Mouse (Mus musculus) ES-Bruce4 (cell line): ENCODE measurements around the gene Sh2d4b. TPM values are rescaled to one million over a fixed set of nuclear protein-coding genes. Genes with fewer than 3 reads are reported as not detected.

Experiments
- H3K27ac ChIP-seq: 2 replicates; pipeline ENCODE4 v1.5.1; 2012; ENCODE audit warnings: low read length, inconsistent platforms; ENCODE audit not compliant: insufficient read depth
- H3K27me3 ChIP-seq: 2 replicates; pipeline ENCODE4 v1.6.1; 2012; ENCODE audit warnings: mild to moderate bottlenecking, low read length, inconsistent platforms; ENCODE audit not compliant: control insufficient read depth, poor library complexity, insufficient read depth, severe bottlenecking
- H3K36me3 ChIP-seq: 2 replicates; pipeline ENCODE4 v1.6.1; 2012; ENCODE audit warnings: inconsistent platforms, mild to moderate bottlenecking, low read length, moderate library complexity; ENCODE audit not compliant: control insufficient read depth, poor library complexity, insufficient read depth, severe bottlenecking
- H3K4me1 ChIP-seq: one replicate; pipeline ENCODE4 v1.8.1; 2011; ENCODE audit warnings: low read length; ENCODE audit not compliant: control insufficient read depth, insufficient read depth
- H3K4me3 ChIP-seq: 2 replicates; pipeline ENCODE4 v1.5.1; 2011; ENCODE audit warnings: low read depth, mild to moderate bottlenecking, low read length
- H3K9ac ChIP-seq: 2 replicates; pipeline ENCODE4 v1.6.1; 2012; ENCODE audit warnings: low read depth, mild to moderate bottlenecking, inconsistent platforms; ENCODE audit not compliant: poor library complexity, severe bottlenecking
- H3K9me3 ChIP-seq: replicated peaks from 2 replicates; pipeline ENCODE4 v1.6.1; 2012; ENCODE audit warnings: mild to moderate bottlenecking, low read length, inconsistent platforms; ENCODE audit not compliant: control insufficient read depth, poor library complexity, insufficient read depth, severe bottlenecking
- CTCF ChIP-seq: IDR thresholded peaks from one replicate; pipeline ENCODE4 v1.8.1; 2011; ENCODE audit warnings: low read depth, low read length
- EP300 ChIP-seq: IDR thresholded peaks from 2 replicates; pipeline ENCODE4 v1.6.1; 2011; ENCODE audit warnings: low read depth, low read length; ENCODE audit not compliant: insufficient read depth
- POLR2A ChIP-seq: IDR thresholded peaks from one replicate; pipeline ENCODE4 v1.8.1; 2011; ENCODE audit warnings: low read length; ENCODE audit not compliant: insufficient read depth
- polyA plus RNA-seq: library from polyadenylated mRNA; stranded (reverse); fragments of >200 nt; gene quantifications from 2 replicates; pipeline ENCODE4 v1.2.4, GENCODE M21; 2011; ENCODE audit warnings: low read depth; ENCODE audit not compliant: missing spikeins, insufficient read depth, insufficient read length

The Sh2d4b gene
- polyA plus RNA-seq, 1 experiment, result 1.7 TPM

GRCm38 (mm10) chr14:40924378-40925113 is 31.5 kb upstream of the Sh2d4b start:
- Histone ChIP-seq H3K36me3 (no peaks in the 10 kb centered on the region), H3K27me3 (no peaks in the 10 kb centered on the region), H3K9me3 (no peaks in the 10 kb centered on the region), H3K4me1 (peaks cover 4% of the 10 kb centered on the region), H3K9ac (no peak overlapping the region), H3K27ac (no peak overlapping the region), H3K4me3 (no peak overlapping the region)
- TF ChIP-seq POLR2A (no peak), EP300 (no peak), CTCF (no peak)

- TF ChIP-seq CTCF (no peak), EP300 (no peak), POLR2A (no peak)
- Histone ChIP-seq H3K4me3 (no peak overlapping the region), H3K27ac (no peak overlapping the region), H3K9me3 (no peaks in the 10 kb centered on the region), H3K36me3 (no peaks in the 10 kb centered on the region), H3K9ac (no peak overlapping the region), H3K27me3 (no peaks in the 10 kb centered on the region), H3K4me1 (peaks cover 4% of the 10 kb centered on the region)
Measured at GRCm38 (mm10) chr14:40921241-40921640, 28.2 kb upstream of the Sh2d4b start.

- Histone ChIP-seq H3K4me1 (peaks cover 11% of the 10 kb centered on the region), H3K27ac (no peak overlapping the region), H3K27me3 (no peaks in the 10 kb centered on the region), H3K36me3 (no peaks in the 10 kb centered on the region), H3K9ac (no peak overlapping the region), H3K9me3 (no peaks in the 10 kb centered on the region), H3K4me3 (no peak overlapping the region)
- TF ChIP-seq EP300, result no peak
Measured at GRCm38 (mm10) chr14:40919521-40919920, 26.5 kb upstream of the Sh2d4b start.

- no peak overlapping the region for H3K4me3 ChIP-seq
- H3K36me3 ChIP-seq, result no peaks in the 10 kb centered on the region
- no peaks in the 10 kb centered on the region for H3K27me3 ChIP-seq
- TF ChIP-seq CTCF (no peak), EP300 (no peak), POLR2A (no peak)
- H3K9me3 ChIP-seq, result no peaks in the 10 kb centered on the region
- H3K27ac ChIP-seq, result no peak overlapping the region
- no peak overlapping the region for H3K9ac ChIP-seq
- peaks cover 11% of the 10 kb centered on the region for H3K4me1 ChIP-seq
Measured at GRCm38 (mm10) chr14:40918477-40918876, 25.4 kb upstream of the Sh2d4b start.

GRCm38 (mm10) chr14:40917632-40918031 is 24.6 kb upstream of the Sh2d4b start:
- Histone ChIP-seq H3K9ac (no peak overlapping the region), H3K4me1 (peaks cover 11% of the 10 kb centered on the region), H3K9me3 (no peaks in the 10 kb centered on the region), H3K36me3 (0 out of 2 replicates have a peak, but pooled peaks cover 3% of the 10 kb centered on the region), H3K4me3 (no peak overlapping the region), H3K27me3 (no peaks in the 10 kb centered on the region), H3K27ac (no peak overlapping the region)
- TF ChIP-seq EP300, result no peak
- TF ChIP-seq CTCF, result peak; percentile 96

- H3K27me3 ChIP-seq, result no peaks in the 10 kb centered on the region
- H3K36me3 ChIP-seq, result 0 out of 2 replicates have a peak, but pooled peaks cover 3% of the 10 kb centered on the region
- no peak overlapping the region for H3K4me3 ChIP-seq
- H3K4me1 ChIP-seq, result peaks cover 11% of the 10 kb centered on the region
- no peaks in the 10 kb centered on the region for H3K9me3 ChIP-seq
- no peak overlapping the region for H3K27ac ChIP-seq
- no peak for TF ChIP-seq POLR2A
- TF ChIP-seq EP300, result peak; percentile 50; the same call in 1 of the 2 replicates
- TF ChIP-seq CTCF, result no peak
- H3K9ac ChIP-seq, result no peak overlapping the region
Measured at GRCm38 (mm10) chr14:40916667-40917066, 23.6 kb upstream of the Sh2d4b start.
